Mouse (Mus musculus): ENCODE measurements around the gene Col23a1.
A peak's percentile ranks its signal among the peaks of the same experiment; 100 is the strongest.

Col23a1 gene

DNA sequence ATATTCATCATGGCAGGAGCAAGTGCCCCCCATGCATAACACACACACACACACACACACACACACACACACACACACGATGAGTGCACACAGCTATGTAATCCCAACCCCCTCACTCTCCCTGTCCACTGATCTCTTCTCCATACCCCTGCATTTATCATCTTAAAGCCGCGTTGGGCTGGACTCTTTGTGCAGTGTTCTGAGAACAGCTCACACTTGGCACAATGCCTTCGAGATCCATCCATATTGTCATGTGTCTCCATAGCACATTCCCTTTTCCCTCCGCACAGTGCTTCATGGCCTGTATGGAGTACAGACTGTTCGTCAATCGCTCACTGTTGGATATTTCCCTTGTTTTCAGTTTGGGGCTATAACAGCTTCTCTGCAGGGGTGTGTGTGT, 154.9 kb downstream of the Col23a1 start:
- no peak for DNase-seq

GRCm38 (mm10) chr11:51446711-51447425, 157.1 kb downstream of the Col23a1 start:
- DNase-seq, result peak; percentile 70

GRCm38 (mm10) chr11:51448256-51448655, 158.5 kb downstream of the Col23a1 start:
- no peak for DNase-seq

DNA sequence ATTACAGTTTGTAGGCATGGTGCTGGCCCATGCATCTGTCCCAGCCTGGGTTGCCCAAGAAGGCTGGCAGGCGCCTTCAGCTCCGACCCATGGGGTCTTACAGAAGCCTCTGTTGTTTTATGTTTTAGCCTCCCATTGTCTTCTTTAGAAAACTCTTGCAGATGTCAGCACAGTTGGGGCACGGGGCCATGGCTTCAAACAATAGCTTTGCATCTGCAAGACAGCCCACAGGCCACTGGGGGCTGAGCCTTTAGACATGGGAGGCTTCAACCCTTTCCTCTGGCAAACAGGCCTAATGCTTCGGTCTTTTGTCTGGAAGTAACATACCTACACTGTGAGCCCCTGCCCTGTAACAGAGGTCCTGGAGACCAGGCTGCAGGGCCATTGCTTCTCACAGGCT, 159.0 kb downstream of the Col23a1 start:
- no peak for DNase-seq

DNA sequence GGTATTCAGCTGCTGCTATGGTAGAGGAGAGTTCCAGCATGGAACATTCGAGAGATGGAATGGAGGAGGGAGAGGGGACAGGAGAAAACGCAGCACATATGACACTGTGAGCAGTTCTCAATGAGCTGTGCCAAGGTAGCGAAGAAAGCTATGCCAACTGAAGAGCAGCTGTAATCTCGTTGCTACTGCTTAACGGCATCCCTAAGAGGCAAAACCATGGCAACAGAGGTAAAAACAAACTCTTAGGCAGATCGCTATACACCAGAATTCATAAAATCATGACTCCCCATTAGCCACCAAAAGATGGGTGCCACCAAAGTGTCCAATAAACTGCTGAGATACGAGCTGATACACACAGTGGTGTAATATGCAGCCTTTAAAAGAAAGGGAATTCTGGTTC, 160.2 kb downstream of the Col23a1 start:
- DNase-seq, result no peak

GRCm38 (mm10) chr11:51451281-51451680, 161.6 kb downstream of the Col23a1 start:
- DNase-seq, result no peak

DNA sequence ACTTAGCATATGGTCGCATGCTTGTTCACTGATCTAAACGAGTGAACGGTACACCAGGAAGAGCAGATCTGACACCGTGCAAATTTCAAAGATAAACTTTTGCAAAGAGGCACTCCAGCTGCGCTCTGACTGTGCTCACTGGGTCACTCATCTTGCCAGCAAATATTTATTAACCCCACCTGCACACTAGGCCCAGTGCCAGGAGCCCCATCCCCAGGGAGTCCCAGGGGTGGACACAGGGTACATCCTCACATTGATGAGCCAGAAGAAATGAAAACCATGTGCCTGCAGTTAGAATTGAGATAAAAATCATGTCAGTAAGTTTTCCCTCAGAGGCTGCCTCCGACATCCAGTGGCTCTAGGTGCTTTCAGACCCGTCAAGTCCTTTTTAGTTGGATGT, 162.2 kb downstream of the Col23a1 start:
- DNase-seq, result no peak

DNA sequence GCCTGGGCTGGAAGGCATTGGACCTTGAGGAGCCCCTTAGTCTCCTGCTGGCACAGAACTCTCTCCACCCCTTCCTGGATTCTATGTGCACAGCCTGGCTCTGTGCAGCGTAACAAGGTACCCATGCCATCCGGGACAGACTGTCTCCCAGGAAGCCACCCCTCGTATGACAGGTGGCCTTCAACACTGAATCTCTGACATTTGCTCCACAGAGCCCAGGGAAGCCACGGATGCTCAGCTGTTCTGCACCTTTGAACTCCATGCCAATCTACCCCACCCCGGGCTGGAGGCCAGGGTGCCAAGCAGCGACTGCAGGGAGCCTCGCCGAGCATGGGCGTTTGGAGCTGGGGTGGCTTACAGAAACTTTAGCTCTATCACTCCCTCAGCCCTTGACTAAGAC, 164.0 kb downstream of the Col23a1 start:
- DNase-seq, result no peak

- no peak for DNase-seq
These were observed 165.8 kb downstream of the Col23a1 start for GRCm38 (mm10) chr11:51455501-51455900.

DNA sequence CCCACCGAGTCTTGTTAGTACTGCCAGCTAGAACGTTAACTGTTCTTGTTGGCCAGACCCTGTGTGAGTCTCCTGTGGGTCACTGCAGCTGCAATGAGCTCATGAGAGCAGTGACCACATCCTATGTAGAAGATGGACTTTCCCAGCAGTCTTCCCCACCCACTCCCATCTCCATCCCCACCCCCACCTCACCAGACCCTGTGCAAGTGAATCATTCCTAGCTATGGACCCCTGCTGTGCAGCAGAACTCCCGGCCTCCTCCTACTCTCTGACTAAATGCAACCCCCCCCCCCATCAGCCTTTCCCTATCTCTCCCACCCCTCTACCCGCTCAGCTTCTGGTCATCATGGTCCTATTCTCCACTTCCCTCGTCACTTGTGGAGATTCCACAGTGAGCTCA, 167.9 kb downstream of the Col23a1 start:
- DNase-seq, result no peak

- no peak for DNase-seq
These were observed 168.9 kb downstream of the Col23a1 start for GRCm38 (mm10) chr11:51458649-51459048.

- peak; percentile 61 for DNase-seq
These were observed 169.9 kb downstream of the Col23a1 start for GRCm38 (mm10) chr11:51459569-51460043.

DNA sequence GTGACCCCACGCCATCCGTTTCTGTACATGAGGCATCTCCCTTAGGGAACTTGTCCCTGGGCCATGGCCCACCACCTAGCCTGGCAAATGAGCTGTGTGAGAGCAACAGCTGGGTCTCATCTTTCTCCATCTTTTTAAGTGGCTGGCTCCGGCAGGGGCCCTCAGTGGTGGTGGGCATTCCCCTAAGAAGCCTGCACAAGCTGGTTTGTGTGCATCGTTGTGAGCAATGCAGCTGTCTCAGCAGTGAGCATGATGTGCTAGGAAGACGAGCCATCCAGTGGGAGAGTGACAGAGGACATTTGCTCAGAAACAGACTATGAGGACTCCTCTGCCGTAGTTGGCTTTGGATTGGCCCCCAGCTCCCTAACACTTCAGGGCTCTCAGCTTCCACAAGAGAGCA, 179.0 kb downstream of the Col23a1 start:
- no peak for DNase-seq

- peak; percentile 74 for DNase-seq
These were observed 179.7 kb downstream of the Col23a1 start for GRCm38 (mm10) chr11:51469341-51469831.

GRCm38 (mm10) chr11:51470383-51471144, 180.8 kb downstream of the Col23a1 start:
- peak; percentile 59 for DNase-seq

GRCm38 (mm10) chr11:51473686-51474085, 184.0 kb downstream of the Col23a1 start:
- DNase-seq, result no peak

DNA sequence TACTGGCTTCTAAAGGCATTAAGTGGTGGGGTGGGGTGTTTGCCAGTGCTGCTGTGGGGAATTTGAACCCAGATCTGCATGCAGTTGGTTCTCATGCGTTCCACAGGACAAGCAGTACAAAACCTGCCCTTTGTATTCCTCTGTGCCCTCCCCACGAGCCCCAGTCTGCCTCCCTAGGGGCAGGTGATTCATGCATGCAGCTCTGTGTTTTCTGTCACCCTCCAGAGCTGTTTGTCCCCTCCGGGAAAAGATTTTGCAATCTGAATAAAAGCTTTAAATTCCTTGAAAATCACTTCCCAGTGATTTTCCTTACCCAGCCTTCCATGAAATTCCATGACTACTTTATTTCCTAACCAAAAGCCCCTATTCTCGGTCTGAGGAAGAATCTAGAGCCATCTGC, 186.8 kb downstream of the Col23a1 start:
- no peak for DNase-seq

- no peak for DNase-seq
These were observed 187.9 kb downstream of the Col23a1 start for GRCm38 (mm10) chr11:51477571-51477970.

DNA sequence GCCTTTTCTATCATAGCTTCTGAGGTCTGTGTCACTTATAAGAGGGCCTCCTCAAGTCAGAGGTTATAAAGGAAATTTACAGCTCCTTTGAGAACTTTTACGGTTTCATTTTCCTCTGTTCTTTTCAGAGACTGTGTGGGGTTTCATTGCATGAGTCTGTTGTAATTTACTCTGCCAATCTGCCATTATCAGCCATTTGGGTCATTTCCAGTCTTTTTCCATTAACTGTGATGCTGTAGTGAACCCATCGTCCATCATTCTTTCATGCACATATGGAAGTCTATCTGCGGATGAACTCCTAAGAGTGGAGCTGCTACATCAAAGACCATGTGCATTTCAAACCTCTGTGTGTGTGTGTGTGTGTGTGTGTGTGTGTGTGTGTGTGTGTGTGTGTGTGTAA, 192.5 kb downstream of the Col23a1 start:
- DNase-seq, result no peak

- DNase-seq, result peak; percentile 73
These were observed 195.4 kb downstream of the Col23a1 start for GRCm38 (mm10) chr11:51485051-51485521.

GRCm38 (mm10) chr11:51485775-51486464, 196.2 kb downstream of the Col23a1 start:
- no peak for DNase-seq

DNA sequence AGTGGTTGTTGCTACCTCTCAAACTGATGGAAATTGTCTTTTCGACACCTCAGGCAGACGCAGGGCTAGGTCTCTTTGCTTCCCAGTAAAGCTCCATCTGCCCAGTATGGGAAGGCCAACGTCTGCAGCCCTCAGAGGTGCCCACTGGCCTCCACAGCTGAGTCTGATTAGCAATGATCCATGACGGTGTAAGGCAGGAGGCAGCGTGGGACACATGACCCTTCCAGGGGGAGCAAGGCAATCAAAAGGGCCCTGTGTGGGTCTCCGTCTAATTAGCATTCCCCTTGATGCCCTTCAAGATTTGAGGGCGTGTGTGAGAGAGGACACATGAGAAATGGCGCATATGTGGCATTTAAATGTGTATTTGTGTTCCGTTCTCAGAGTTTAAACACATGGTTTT, 199.1 kb downstream of the Col23a1 start:
- peak; percentile 65 for DNase-seq

GRCm38 (mm10) chr11:51493421-51493820, 203.7 kb downstream of the Col23a1 start:
- no peak for DNase-seq
